Mouse (Mus musculus): ENCODE data around the gene Gabrb3.

- no peak for TF ChIP-seq CTCF (conservative IDR thresholded peaks at IDR 0.05; ENCODE audit: insufficient read depth, insufficient read length, low read depth, low read length)
- TF ChIP-seq POLR2A (IDR thresholded peaks at IDR 0.05; ENCODE audit: low read depth, low read length): no peak
Observed at GRCm38 (mm10) chr7:57591249-57591577, 171.7 kb downstream of the Gabrb3 start.

Measured in kidney, adult 2 months (tissue).